In the genomic region with DNA sequence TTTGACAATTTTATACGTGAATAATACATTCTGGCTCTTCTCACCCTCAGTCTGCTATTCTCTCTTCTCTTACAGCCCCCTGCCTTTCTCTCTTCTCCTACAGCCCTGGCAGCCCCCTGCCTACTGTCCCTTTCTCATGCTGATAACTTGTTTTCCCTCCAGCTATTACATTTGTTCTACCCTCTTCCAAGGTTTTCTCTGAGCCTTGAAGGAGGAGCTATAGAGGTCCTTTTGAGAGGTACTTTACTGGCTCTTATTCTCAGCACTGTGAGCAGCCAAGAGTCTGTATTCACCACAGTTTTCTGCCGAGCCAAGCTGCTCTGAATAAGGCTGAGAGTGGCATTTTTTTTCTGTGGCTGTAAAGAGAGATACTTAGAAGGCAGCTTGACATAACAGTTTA, we compare ENCODE assay signal across 16 mouse cellular contexts. TPM values are rescaled to one million over a fixed set of nuclear protein-coding genes. Genes with fewer than 3 reads are reported as not detected.
DNase-seq lines count a peak whose midpoint lies in the region; ATAC-seq lines count a peak whose summit lies in the region.
"Had no signal": no experiment of that assay in that cellular context is flagged by ENCODE, and none has a peak within 500 bp of the region (broad histone marks: within the 10 kb centered on the region; RNA-seq: fewer than 3 reads in every experiment).

No protein-coding gene starts in this region.

- H3K36me3 ChIP-seq in forebrain, embryonic 15.5 days: no peaks in the 10 kb centered on the region
- H3K36me3 ChIP-seq in midbrain, embryonic 16.5 days (ENCODE audit: control insufficient read depth, insufficient read depth, low read length): no peaks in the 10 kb centered on the region

- peaks cover 12% of the 10 kb centered on the region for H3K4me1 ChIP-seq in forebrain, embryonic 15.5 days
- no peaks in the 10 kb centered on the region for H3K4me1 ChIP-seq in midbrain, embryonic 16.5 days (ENCODE audit: control insufficient read depth, insufficient read depth, low read length)
- H3K4me1 ChIP-seq: heart, embryonic 15.5 days had no signal

- no peaks in the 10 kb centered on the region for H3K9me3 ChIP-seq in forebrain, embryonic 15.5 days
- no peaks in the 10 kb centered on the region for H3K9me3 ChIP-seq in midbrain, embryonic 16.5 days (replicated peaks; ENCODE audit: control insufficient read depth, low read length, poor library complexity, severe bottlenecking)
- H3K9me3 ChIP-seq: embryonic facial prominence, embryonic 12.5 days; G1E; heart, embryonic 15.5 days; limb, embryonic 13.5 days; lung, embryonic 15.5 days had no signal

- H3K4me2 ChIP-seq in forebrain, embryonic 15.5 days (replicated peaks): no peak overlapping the region
- H3K4me2 ChIP-seq in midbrain, embryonic 16.5 days (ENCODE audit: low read length): no peak overlapping the region
- H3K4me2 ChIP-seq: embryonic facial prominence, embryonic 12.5 days; heart, embryonic 15.5 days; limb, embryonic 13.5 days; lung, embryonic 15.5 days had no signal

- no peak overlapping the region for H3K27ac ChIP-seq in forebrain, embryonic 15.5 days (replicated peaks)
- peak overlapping the region; percentile 19; the same call in 1 of the 2 replicates for H3K27ac ChIP-seq in midbrain, embryonic 16.5 days (ENCODE audit: low read length)
- H3K27ac ChIP-seq: embryonic facial prominence, embryonic 12.5 days; heart, embryonic 15.5 days; limb, embryonic 13.5 days; lung, embryonic 15.5 days had no signal

- H3K9ac ChIP-seq in forebrain, embryonic 15.5 days (replicated peaks): no peak overlapping the region
- no peak overlapping the region for H3K9ac ChIP-seq in midbrain, embryonic 16.5 days (ENCODE audit: low read depth, low read length)
- H3K9ac ChIP-seq: embryonic facial prominence, embryonic 12.5 days; heart, embryonic 15.5 days; limb, embryonic 13.5 days; lung, embryonic 15.5 days had no signal

- no peak overlapping the region for H3K4me3 ChIP-seq in forebrain, embryonic 15.5 days
- H3K4me3 ChIP-seq in midbrain, embryonic 16.5 days (ENCODE audit: low read depth, low read length): no peak overlapping the region
- H3K4me3 ChIP-seq: embryonic facial prominence, embryonic 12.5 days; heart, embryonic 15.5 days; limb, embryonic 13.5 days; lung, embryonic 15.5 days; myocyte had no signal

- no peaks in the 10 kb centered on the region for H3K27me3 ChIP-seq in forebrain, embryonic 15.5 days
- no peaks in the 10 kb centered on the region for H3K27me3 ChIP-seq in midbrain, embryonic 16.5 days (ENCODE audit: control insufficient read depth, insufficient read depth, low read depth, low read length)
- H3K27me3 ChIP-seq: embryonic facial prominence, embryonic 12.5 days; heart, embryonic 15.5 days; limb, embryonic 13.5 days; lung, embryonic 15.5 days had no signal

- 10% methylated on average over 2 of the region's 2 CpGs for WGBS in forebrain, embryonic 15.5 days
- 15% methylated on average over 2 of the region's 2 CpGs for WGBS in midbrain, embryonic 16.5 days

- peak; percentile 90 for ATAC-seq in forebrain, embryonic 15.5 days (replicated peaks)
- peak; percentile 79 for ATAC-seq in midbrain, embryonic 16.5 days

- peak; percentile 6 for DNase-seq in embryo, embryonic 10.5 days (ENCODE audit: low spot score)
- no peak for DNase-seq in embryo, embryonic 11 days
- DNase-seq in lung, postnatal 25 days (ENCODE audit: low spot score): peak; percentile 8
- no peak for DNase-seq in lung, postnatal 14 days
- DNase-seq in liver: no peak
- no peak for DNase-seq in thymus, postnatal 36 days
- DNase-seq: cerebellum, adult 8-10 months; kidney, postnatal 10 days had no signal

RNA-seq across cellular contexts. Expression of gene Cfap44, which starts 11.0 kb away (rescaled TPM):
- 2.1 and 2.4 TPM in 2 replicates for polyA plus RNA-seq in forebrain, embryonic 15.5 days (2015; fragmentation: Nextera tagmentation; extraction: Ambion mirVana)
- 6.5 and 7.0 TPM in 2 replicates for polyA plus RNA-seq in midbrain, embryonic 16.5 days (2015; fragmentation: Nextera tagmentation; extraction: Ambion mirVana)
- polyA plus RNA-seq: G1E, myocyte had no signal

RNA-seq across cellular contexts. Expression of gene Spice1, which starts 36.6 kb away (rescaled TPM):
- polyA plus RNA-seq in forebrain, embryonic 15.5 days (2015; fragmentation: Nextera tagmentation; extraction: Ambion mirVana): 20.6 and 23.4 TPM in 2 replicates
- 11.8 and 12.3 TPM in 2 replicates for polyA plus RNA-seq in midbrain, embryonic 16.5 days (2015; fragmentation: Nextera tagmentation; extraction: Ambion mirVana)

RNA-seq across cellular contexts. Expression of gene Sidt1, which starts 50.6 kb away (rescaled TPM):
- 3.1 and 3.5 TPM in 2 replicates for polyA plus RNA-seq in forebrain, embryonic 15.5 days (2015; fragmentation: Nextera tagmentation; extraction: Ambion mirVana)
- 11.2 and 11.9 TPM in 2 replicates for polyA plus RNA-seq in midbrain, embryonic 16.5 days (2015; fragmentation: Nextera tagmentation; extraction: Ambion mirVana)
- polyA plus RNA-seq: G1E, myocyte had no signal

Comparison
In these comparisons a context has a peak if more than half of its experiments do, and no peak if none do; other contexts are left out.
1. DNase-seq: peak in embryo, embryonic 10.5 days (single experiment) and lung, postnatal 25 days (single experiment); none in embryo, embryonic 11 days (single experiment), lung, postnatal 14 days (single experiment), liver (single experiment) and thymus, postnatal 36 days (0 of 2).